Mouse (Mus musculus): Measurements from ENCODE around the gene Fcrla.

DNA sequence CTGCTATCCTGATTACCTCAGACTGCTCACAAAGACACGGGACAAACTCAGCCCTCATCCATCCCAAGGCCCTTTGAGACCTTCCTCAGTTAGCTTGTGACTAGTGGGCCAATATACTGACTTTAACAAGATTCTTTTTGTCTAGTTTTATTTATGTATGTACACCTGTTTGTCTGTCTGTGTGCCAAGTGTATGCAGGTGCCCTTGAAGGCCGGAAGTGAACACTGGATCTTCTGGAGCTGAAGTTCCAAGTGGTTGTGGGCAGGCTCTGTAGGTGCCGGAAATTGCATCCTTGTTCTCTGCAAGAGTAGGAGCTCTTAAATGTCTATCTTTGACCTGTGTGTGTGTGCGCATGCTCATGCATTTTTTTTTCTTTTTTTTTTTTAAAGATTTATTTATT is 1.9 kb upstream of the Fcrla start:
- TF ChIP-seq POLR2A (IDR thresholded peaks at IDR 0.05; ENCODE audit: extremely low read depth, insufficient read depth, low read length): no peak
- no peak for TF ChIP-seq CTCF (IDR thresholded peaks at IDR 0.05; ENCODE audit: extremely low read depth, insufficient read depth, low read length)

Data from cortical plate, adult 2 months (tissue).